Mouse (Mus musculus): ENCODE measurements at regions not wholly inside any gene's neighbourhood (a gene's known extent, or its start where the extent isn't known, plus 50 kb on each side); places are given as distances from the start of the nearest gene placed in this dataset.

- TF ChIP-seq CTCF (IDR thresholded peaks at IDR 0.05; ENCODE audit: low read depth) (no peak), EP300 (IDR thresholded peaks at IDR 0.05; ENCODE audit: low read depth) (no peak)
Observed at GRCm38 (mm10) chrX:105367979-105368378, 131.6 kb upstream of the Cypt2 start.
